20 mouse cellular contexts compared by ENCODE assay signal in genomic region chr11:26516086-26516485, GRCm38 (mm10).
"Had no signal": no experiment of that assay in that cellular context is flagged by ENCODE, and none has a peak within 500 bp of the region (broad histone marks: within the 10 kb centered on the region; RNA-seq: fewer than 3 reads in every experiment).

No protein-coding gene starts in this region.

- H3K4me2 ChIP-seq: limb, embryonic 12.5 days; limb, embryonic 15.5 days; liver, embryonic 11.5 days; midbrain, embryonic 12.5 days; midbrain, embryonic 15.5 days; neural tube, embryonic 13.5 days; stomach, embryonic 15.5 days had no signal

- H3K27ac ChIP-seq: limb, embryonic 12.5 days; limb, embryonic 15.5 days; liver, embryonic 14.5 days; midbrain, embryonic 12.5 days; midbrain, embryonic 15.5 days; neural tube, embryonic 13.5 days; stomach, embryonic 15.5 days had no signal

- DNase-seq: kidney, adult 18-20 months; kidney, adult 9 months; kidney, postnatal 14 days; kidney, postnatal 4 days; left cerebral cortex, postnatal 4 days; liver, postnatal 0 days; lung, postnatal 4 days; retina, postnatal 1 day; right cerebral cortex, postnatal 25 days; spleen, adult 18-20 months; thymus, postnatal 25 days had no signal

- H3K9me3 ChIP-seq: limb, embryonic 12.5 days; limb, embryonic 15.5 days; midbrain, embryonic 12.5 days; midbrain, embryonic 15.5 days; neural tube, embryonic 13.5 days; stomach, embryonic 15.5 days had no signal

- H3K4me1 ChIP-seq: limb, embryonic 15.5 days; midbrain, embryonic 12.5 days; midbrain, embryonic 15.5 days; neural tube, embryonic 13.5 days; stomach, embryonic 15.5 days had no signal

- ATAC-seq: liver, postnatal 0 days; midbrain, embryonic 15.5 days had no signal

- H3K4me3 ChIP-seq: limb, embryonic 12.5 days; limb, embryonic 15.5 days; midbrain, embryonic 12.5 days; midbrain, embryonic 15.5 days; myocyte; neural tube, embryonic 13.5 days; stomach, embryonic 15.5 days had no signal

- H3K9ac ChIP-seq: limb, embryonic 12.5 days; limb, embryonic 15.5 days; liver, embryonic 14.5 days; liver, postnatal 0 days; midbrain, embryonic 12.5 days; midbrain, embryonic 15.5 days; neural tube, embryonic 13.5 days; stomach, embryonic 15.5 days had no signal

- H3K36me3 ChIP-seq: limb, embryonic 12.5 days; limb, embryonic 15.5 days; midbrain, embryonic 12.5 days; midbrain, embryonic 15.5 days; neural tube, embryonic 13.5 days; stomach, embryonic 15.5 days had no signal

- H3K27me3 ChIP-seq: limb, embryonic 12.5 days; limb, embryonic 15.5 days; midbrain, embryonic 12.5 days; midbrain, embryonic 15.5 days; neural tube, embryonic 13.5 days; stomach, embryonic 15.5 days had no signal
